Mouse (Mus musculus) gastrocnemius, postnatal 25 days (tissue): ENCODE measurements around the gene Adipor1. TPM values are rescaled to one million over a fixed set of nuclear protein-coding genes. Genes with fewer than 3 reads are reported as not detected.

Source experiments
- total RNA-seq, 2 experiments: library from RNA; stranded (reverse); gene quantifications; 1 replicate in 1 of 2; 2 replicates in 1 of 2; pipeline ENCODE4 v1.2.3; 2021

Adipor1 gene
- total RNA-seq, 2 experiments from 2014 or later = 149 to 152 TPM

Other genes with a start within 250 kb of the Adipor1 start
- 1 to 10 TPM in 1 of 2 experiments, under 1 TPM in 1; 0.91 to 1.7 TPM for gene Chil1, start 233.2 kb upstream of the Adipor1 start, total RNA-seq
- 100 to 1,000 TPM; 335 to 488 TPM for gene Mybph, start 221.9 kb upstream of the Adipor1 start, total RNA-seq
- gene Adora1, start 179.9 kb upstream of the Adipor1 start, total RNA-seq = 1 to 10 TPM in 1 of 2 experiments, under 1 TPM in 1; 0.49 to 2.7 TPM
- 10 to 100 TPM; 16.2 to 26.0 TPM for gene Myog, start 125.4 kb upstream of the Adipor1 start, total RNA-seq
- 1 to 10 TPM in 1 of 2 experiments, under 1 TPM in 1; 0.97 to 1.0 TPM for gene Ppfia4, start 82.5 kb upstream of the Adipor1 start, total RNA-seq
- gene Tmem183a, start 53.4 kb upstream of the Adipor1 start, total RNA-seq = 10 to 100 TPM; 13.2 to 15.1 TPM
- gene 4933406M09Rik, start 29.4 kb upstream of the Adipor1 start, total RNA-seq = not detected
- 10 to 100 TPM; 80.3 to 88.3 TPM for gene Cyb5r1, start 9.8 kb upstream of the Adipor1 start, total RNA-seq
- gene Klhl12, start 40.2 kb downstream of the Adipor1 start, total RNA-seq = 10 to 100 TPM; 13.4 to 15.1 TPM
- gene Rabif, start 79.3 kb downstream of the Adipor1 start, total RNA-seq = 1 to 10 TPM; 5.7 to 6.6 TPM
- not detected for gene Mgat4e, start 134.3 kb downstream of the Adipor1 start, total RNA-seq
- 10 to 100 TPM; 11.3 to 11.7 TPM for gene Kdm5b, start 144.8 kb downstream of the Adipor1 start, total RNA-seq
- gene Syt2, start 231.3 kb downstream of the Adipor1 start, total RNA-seq = under 1 TPM in 1 of 2 experiments, not detected in 1; 0.05 TPM